Mouse (Mus musculus) testis, adult 2 months (tissue): Measurements from ENCODE around the gene Gm21294.
"Not testable (repeated sequence)": the region's sequence is repeated elsewhere in the genome, so short reads cannot be mapped to it uniquely, and the experiment has no call there.

Experiments used
- CTCF ChIP-seq: fragments of 200-500 bp; IDR thresholded peaks from 2 replicates; pipeline ENCODE4 v1.5.1; 2012; ENCODE audit warnings: low read depth, mild to moderate bottlenecking, inconsistent platforms, low read length, moderate library complexity; ENCODE audit not compliant: control insufficient read depth, insufficient read depth, insufficient replicate concordance
- POLR2A ChIP-seq: fragments of 200-500 bp; IDR thresholded peaks from 2 replicates; pipeline ENCODE4 v1.6.1; 2012; ENCODE audit warnings: low read depth, mild to moderate bottlenecking, inconsistent platforms, low read length, moderate library complexity; ENCODE audit not compliant: control insufficient read depth

DNA sequence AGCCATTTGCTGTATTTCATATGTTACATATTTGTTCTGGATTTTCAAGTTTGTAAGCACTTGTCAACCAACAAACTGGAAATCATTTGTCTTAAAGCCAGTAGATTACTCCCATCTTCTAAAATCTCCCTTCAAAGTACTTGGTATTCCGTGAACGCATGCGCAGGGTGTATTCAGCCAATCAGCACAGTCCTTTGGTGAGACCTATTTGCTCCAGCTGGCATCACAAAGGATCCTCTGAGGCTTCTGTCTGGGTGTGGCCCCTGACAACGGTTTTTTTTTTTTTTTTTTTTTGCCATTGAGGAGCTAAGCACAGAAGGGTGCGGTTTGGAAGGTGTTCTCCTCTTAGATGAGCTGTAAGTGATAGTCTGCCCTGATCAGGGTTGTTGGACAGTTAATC, at the start of gene Gm21294:
- not testable (repeated sequence) for TF ChIP-seq POLR2A, CTCF
